Mouse (Mus musculus): ENCODE results near the gene Bicc1. TPM values are rescaled to one million over a fixed set of nuclear protein-coding genes. Genes with fewer than 3 reads are reported as not detected.

Bicc1 gene
- total RNA-seq, 2 experiments from 2014 or later = 3.7 to 4.7 TPM

- no peak for DNase-seq (ENCODE audit: extremely low spot score in 1 of 2, low spot score in 1 of 2)
These were observed 97.3 kb downstream of the Bicc1 start for GRCm38 (mm10) chr10:71062151-71062550.

- DNase-seq (ENCODE audit: extremely low spot score in 1 of 2, low spot score in 1 of 2) = no peak
These were observed 99.2 kb downstream of the Bicc1 start for GRCm38 (mm10) chr10:71060269-71060668.

- DNase-seq (ENCODE audit: extremely low spot score in 1 of 2, low spot score in 1 of 2) = no peak
These were observed 100.8 kb downstream of the Bicc1 start for GRCm38 (mm10) chr10:71058616-71059247.

GRCm38 (mm10) chr10:71058070-71058469 lies 101.4 kb downstream of the Bicc1 start:
- no peak for DNase-seq (ENCODE audit: extremely low spot score in 1 of 2, low spot score in 1 of 2)

GRCm38 (mm10) chr10:71052748-71053147 lies 106.8 kb downstream of the Bicc1 start:
- DNase-seq (ENCODE audit: extremely low spot score in 1 of 2, low spot score in 1 of 2) = no peak

GRCm38 (mm10) chr10:71052208-71052607 lies 107.3 kb downstream of the Bicc1 start:
- DNase-seq (ENCODE audit: extremely low spot score in 1 of 2, low spot score in 1 of 2) = no peak

- no peak for DNase-seq (ENCODE audit: extremely low spot score in 1 of 2, low spot score in 1 of 2)
These were observed 108.7 kb downstream of the Bicc1 start for GRCm38 (mm10) chr10:71050722-71051333.

- DNase-seq (ENCODE audit: extremely low spot score in 1 of 2, low spot score in 1 of 2) = no peak
These were observed 110.2 kb downstream of the Bicc1 start for GRCm38 (mm10) chr10:71049294-71049693.

- no peak for DNase-seq (ENCODE audit: extremely low spot score in 1 of 2, low spot score in 1 of 2)
These were observed 115.1 kb downstream of the Bicc1 start for GRCm38 (mm10) chr10:71044410-71044809.

GRCm38 (mm10) chr10:71041874-71042273 lies 117.6 kb downstream of the Bicc1 start:
- DNase-seq (ENCODE audit: extremely low spot score in 1 of 2, low spot score in 1 of 2) = no peak

GRCm38 (mm10) chr10:71036484-71036883 lies 123.0 kb downstream of the Bicc1 start:
- no peak for DNase-seq (ENCODE audit: extremely low spot score in 1 of 2, low spot score in 1 of 2)

- DNase-seq (ENCODE audit: extremely low spot score in 1 of 2, low spot score in 1 of 2) = no peak
These were observed 130.5 kb downstream of the Bicc1 start for GRCm38 (mm10) chr10:71028996-71029395.

GRCm38 (mm10) chr10:71028066-71028844 lies 131.2 kb downstream of the Bicc1 start:
- no peak for DNase-seq (ENCODE audit: extremely low spot score in 1 of 2, low spot score in 1 of 2)

GRCm38 (mm10) chr10:71025131-71025894 lies 134.2 kb downstream of the Bicc1 start:
- DNase-seq (ENCODE audit: extremely low spot score in 1 of 2, low spot score in 1 of 2) = no peak

- no peak for DNase-seq (ENCODE audit: extremely low spot score in 1 of 2, low spot score in 1 of 2)
These were observed 134.8 kb downstream of the Bicc1 start for GRCm38 (mm10) chr10:71024681-71025080.

GRCm38 (mm10) chr10:71023471-71023870 lies 136.0 kb downstream of the Bicc1 start:
- no peak for DNase-seq (ENCODE audit: extremely low spot score in 1 of 2, low spot score in 1 of 2)

- no peak for DNase-seq (ENCODE audit: extremely low spot score in 1 of 2, low spot score in 1 of 2)
These were observed 139.0 kb downstream of the Bicc1 start for GRCm38 (mm10) chr10:71020459-71020858.

- no peak for DNase-seq (ENCODE audit: extremely low spot score in 1 of 2, low spot score in 1 of 2)
These were observed 139.7 kb downstream of the Bicc1 start for GRCm38 (mm10) chr10:71019836-71020235.

- no peak for DNase-seq (ENCODE audit: extremely low spot score in 1 of 2, low spot score in 1 of 2)
These were observed 149.6 kb downstream of the Bicc1 start for GRCm38 (mm10) chr10:71009771-71010496.

GRCm38 (mm10) chr10:71008721-71009120 lies 150.8 kb downstream of the Bicc1 start:
- DNase-seq (ENCODE audit: extremely low spot score in 1 of 2, low spot score in 1 of 2) = no peak

All from layer of hippocampus, postnatal 25 days (tissue).